Mouse (Mus musculus): Measurements from ENCODE around the gene Esrrg. TPM values are rescaled to one million over a fixed set of nuclear protein-coding genes. Genes with fewer than 3 reads are reported as not detected.

Esrrg gene
- total and polyA plus RNA-seq, 2 experiments from 2014 or later = 28.0 to 41.6 TPM

DNA sequence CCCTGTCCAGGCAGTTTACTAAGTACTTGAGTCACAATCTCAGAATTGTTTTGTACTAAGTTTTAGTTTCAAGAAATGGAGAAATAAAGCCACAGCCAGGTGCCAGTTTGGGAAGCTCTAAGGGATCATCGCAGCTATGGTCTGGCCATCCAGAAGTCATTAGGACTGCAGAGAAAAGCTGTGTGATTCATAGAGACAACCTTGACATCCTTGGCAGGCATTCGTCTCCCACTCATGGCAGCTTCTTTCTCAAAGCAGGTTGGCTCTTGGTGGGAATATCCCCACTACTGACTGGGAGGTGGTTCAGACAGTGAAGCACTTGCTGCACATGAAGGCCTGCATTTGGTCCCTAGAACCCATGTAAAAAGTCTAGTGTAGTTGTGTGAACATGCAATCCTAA lies 584.4 kb downstream of the Esrrg start:
- no peak for ATAC-seq
- Histone ChIP-seq H3K4me2 (ENCODE audit: low read depth, low read length) (no peak overlapping the region), H3K9ac (replicated peaks; ENCODE audit: low read length) (no peak overlapping the region), H3K4me3 (ENCODE audit: low read length) (no peak overlapping the region), H3K27ac (no peak overlapping the region), H3K36me3 (ENCODE audit: insufficient read depth, low read length) (no peaks in the 10 kb centered on the region), H3K27me3 (ENCODE audit: insufficient read depth, low read length) (no peaks in the 10 kb centered on the region), H3K9me3 (ENCODE audit: low read length) (no peaks in the 10 kb centered on the region), H3K4me1 (ENCODE audit: insufficient read depth, low read length) (no peaks in the 10 kb centered on the region)
- no peak for TF ChIP-seq CTCF (IDR thresholded peaks at IDR 0.05; ENCODE audit: low read depth)
- 91% methylated on average over 2 of the region's 2 CpGs for WGBS
- DNase-seq (ENCODE audit: low spot score) = no peak

DNA sequence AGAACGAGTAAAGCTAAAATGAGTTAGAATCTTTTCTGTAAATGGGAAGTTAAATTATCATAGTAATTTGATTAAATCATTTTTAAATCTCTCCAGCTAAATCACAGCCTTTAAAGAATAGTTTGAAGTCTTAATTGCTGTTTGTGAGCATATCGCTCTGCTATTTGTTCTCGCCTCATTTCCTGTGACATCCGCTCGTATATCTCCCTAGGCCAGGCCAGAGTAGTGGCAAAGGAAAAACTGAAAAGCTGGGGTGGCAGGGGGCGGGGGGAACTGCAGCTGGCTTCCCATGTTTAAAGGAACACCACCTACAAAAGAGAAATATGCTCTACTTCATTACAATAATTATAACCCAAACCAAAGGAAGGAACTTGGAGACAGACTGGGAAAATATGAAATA lies 598.8 kb downstream of the Esrrg start:
- no peak for TF ChIP-seq CTCF (IDR thresholded peaks at IDR 0.05; ENCODE audit: low read depth)
- H3K9me3 ChIP-seq (ENCODE audit: low read length) = no peaks in the 10 kb centered on the region
- no peak overlapping the region for H3K27ac ChIP-seq
- no peak overlapping the region for H3K4me3 ChIP-seq (ENCODE audit: low read length)
- H3K36me3 ChIP-seq (ENCODE audit: insufficient read depth, low read length) = no peaks in the 10 kb centered on the region
- DNase-seq (ENCODE audit: low spot score) = no peak
- H3K4me1 ChIP-seq (ENCODE audit: insufficient read depth, low read length) = no peaks in the 10 kb centered on the region
- WGBS = 63% methylated on average over 6 of the region's 6 CpGs
- no peak overlapping the region for H3K4me2 ChIP-seq (ENCODE audit: low read depth, low read length)
- no peaks in the 10 kb centered on the region for H3K27me3 ChIP-seq (ENCODE audit: insufficient read depth, low read length)
- no peak for ATAC-seq
- H3K9ac ChIP-seq (replicated peaks; ENCODE audit: low read length) = no peak overlapping the region

- H3K36me3 ChIP-seq (ENCODE audit: insufficient read depth, low read length) = no peaks in the 10 kb centered on the region
- no peak for ATAC-seq
- no peak overlapping the region for H3K4me2 ChIP-seq (ENCODE audit: low read depth, low read length)
- no peak overlapping the region for H3K4me3 ChIP-seq (ENCODE audit: low read length)
- WGBS = 95% methylated on average over 1 of the region's 1 CpGs
- no peaks in the 10 kb centered on the region for H3K9me3 ChIP-seq (ENCODE audit: low read length)
- TF ChIP-seq CTCF (IDR thresholded peaks at IDR 0.05; ENCODE audit: low read depth) = no peak
- no peak overlapping the region for H3K9ac ChIP-seq (replicated peaks; ENCODE audit: low read length)
- no peak overlapping the region for H3K27ac ChIP-seq
- no peak for DNase-seq (ENCODE audit: low spot score)
- no peaks in the 10 kb centered on the region for H3K27me3 ChIP-seq (ENCODE audit: insufficient read depth, low read length)
- no peaks in the 10 kb centered on the region for H3K4me1 ChIP-seq (ENCODE audit: insufficient read depth, low read length)
Measured at GRCm38 (mm10) chr1:188209025-188209424, 600.4 kb downstream of the Esrrg start.

DNA sequence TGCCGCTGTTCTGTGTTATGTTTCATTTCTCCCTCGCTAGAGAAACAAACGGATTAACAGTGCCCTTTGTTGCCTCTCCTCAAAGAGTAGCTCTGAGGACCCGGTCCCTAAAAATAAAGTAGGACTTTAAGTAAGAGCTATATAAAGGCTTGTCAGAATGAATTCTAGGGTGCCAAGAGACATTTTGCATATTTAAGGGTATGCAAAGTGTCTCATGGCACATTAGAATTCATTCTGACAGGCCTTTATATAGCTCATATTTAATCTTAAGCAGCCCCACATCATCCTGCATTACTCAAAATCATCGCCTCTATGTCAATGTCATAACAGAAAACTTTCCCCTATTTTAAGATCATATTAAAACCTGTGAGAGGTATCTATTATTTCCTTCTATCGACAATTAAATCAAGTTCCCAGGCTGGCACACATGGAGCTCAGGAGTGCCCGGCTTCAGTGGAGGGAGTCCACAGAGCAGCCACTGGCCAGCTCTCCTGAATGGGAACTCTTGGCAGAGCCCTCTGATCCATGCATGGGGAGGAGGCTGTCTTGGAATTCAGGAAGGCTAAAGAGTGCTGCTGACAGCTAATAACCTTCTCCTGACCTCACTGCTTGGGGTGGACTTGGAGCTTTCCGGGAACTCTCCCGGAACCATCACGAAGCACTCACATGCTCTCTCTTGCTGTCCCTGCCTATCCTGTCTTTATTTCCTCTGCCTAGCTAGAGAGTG lies 606.5 kb downstream of the Esrrg start:
- no peaks in the 10 kb centered on the region for H3K36me3 ChIP-seq (ENCODE audit: insufficient read depth, low read length)
- 56% methylated on average over 10 of the region's 10 CpGs for WGBS

GRCm38 (mm10) chr1:188221226-188221792 lies 612.7 kb downstream of the Esrrg start:
- 92% methylated on average over 4 of the region's 4 CpGs for WGBS
- no peak for DNase-seq (ENCODE audit: low spot score)
- H3K36me3 ChIP-seq (ENCODE audit: insufficient read depth, low read length) = no peaks in the 10 kb centered on the region
- H3K4me1 ChIP-seq (ENCODE audit: insufficient read depth, low read length) = no peaks in the 10 kb centered on the region
- no peaks in the 10 kb centered on the region for H3K27me3 ChIP-seq (ENCODE audit: insufficient read depth, low read length)
- no peak overlapping the region for H3K27ac ChIP-seq
- H3K4me3 ChIP-seq (ENCODE audit: low read length) = no peak overlapping the region
- no peak for ATAC-seq
- no peak for TF ChIP-seq CTCF (IDR thresholded peaks at IDR 0.05; ENCODE audit: low read depth)
- no peak overlapping the region for H3K9ac ChIP-seq (replicated peaks; ENCODE audit: low read length)
- H3K4me2 ChIP-seq (ENCODE audit: low read depth, low read length) = no peak overlapping the region
- no peaks in the 10 kb centered on the region for H3K9me3 ChIP-seq (ENCODE audit: low read length)

More for the DNA sequence above, 606.5 kb downstream of the Esrrg start:
- H3K27ac ChIP-seq = no peak overlapping the region
- H3K4me3 ChIP-seq (ENCODE audit: low read length) = no peak overlapping the region
- H3K9me3 ChIP-seq (ENCODE audit: low read length) = no peaks in the 10 kb centered on the region
- H3K9ac ChIP-seq (replicated peaks; ENCODE audit: low read length) = no peak overlapping the region
- no peaks in the 10 kb centered on the region for H3K4me1 ChIP-seq (ENCODE audit: insufficient read depth, low read length)
- ATAC-seq (no peak), DNase-seq (ENCODE audit: low spot score) (no peak)
- H3K27me3 ChIP-seq (ENCODE audit: insufficient read depth, low read length) = no peaks in the 10 kb centered on the region
- no peak for TF ChIP-seq CTCF (IDR thresholded peaks at IDR 0.05; ENCODE audit: low read depth)
- H3K4me2 ChIP-seq (ENCODE audit: low read depth, low read length) = no peak overlapping the region

DNA sequence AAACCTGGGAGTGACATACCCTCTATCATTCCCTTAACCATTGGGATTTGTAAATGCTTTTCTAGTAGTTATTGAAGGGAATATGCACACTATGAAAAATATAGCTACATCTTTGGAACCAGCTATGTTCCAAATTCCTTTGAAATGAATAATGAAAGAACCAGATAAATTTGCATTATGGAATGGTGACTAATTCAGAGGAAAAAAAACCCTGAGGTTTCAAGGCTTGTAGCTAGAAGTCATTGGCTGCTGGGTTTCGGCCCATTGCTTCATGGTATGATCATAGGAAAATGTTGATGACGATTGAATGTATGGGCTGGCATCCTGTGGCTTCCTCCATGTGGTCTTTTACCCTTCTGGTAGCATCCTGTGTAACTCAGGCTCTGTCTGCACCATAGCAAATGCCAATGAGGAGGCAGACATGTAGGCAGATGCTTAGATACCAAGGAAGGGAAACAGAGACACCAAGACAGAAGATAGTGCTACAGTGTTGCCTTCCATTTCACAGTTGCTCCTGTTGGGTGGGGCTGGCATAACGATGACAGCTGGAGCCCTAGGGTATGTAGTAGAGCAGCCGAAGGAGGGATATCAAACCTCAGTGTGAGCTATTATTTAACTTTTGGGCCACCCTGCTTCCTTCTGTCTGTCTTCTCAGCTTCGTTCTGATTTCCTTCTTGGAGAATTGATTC lies 624.6 kb downstream of the Esrrg start:
- H3K4me2 ChIP-seq (ENCODE audit: low read depth, low read length) = no peak overlapping the region
- no peak for ATAC-seq
- H3K36me3 ChIP-seq (ENCODE audit: insufficient read depth, low read length) = no peaks in the 10 kb centered on the region
- no peak for TF ChIP-seq CTCF (IDR thresholded peaks at IDR 0.05; ENCODE audit: low read depth)
- H3K4me3 ChIP-seq (ENCODE audit: low read length) = no peak overlapping the region
- no peaks in the 10 kb centered on the region for H3K27me3 ChIP-seq (ENCODE audit: insufficient read depth, low read length)
- 84% methylated on average over 5 of the region's 5 CpGs for WGBS
- no peak overlapping the region for H3K9ac ChIP-seq (replicated peaks; ENCODE audit: low read length)
- no peak overlapping the region for H3K27ac ChIP-seq
- H3K4me1 ChIP-seq (ENCODE audit: insufficient read depth, low read length) = no peaks in the 10 kb centered on the region
- no peaks in the 10 kb centered on the region for H3K9me3 ChIP-seq (ENCODE audit: low read length)
- no peak for DNase-seq (ENCODE audit: low spot score)

- H3K9ac ChIP-seq (replicated peaks; ENCODE audit: low read length) = no peak overlapping the region
- no peak overlapping the region for H3K4me3 ChIP-seq (ENCODE audit: low read length)
- no peak overlapping the region for H3K4me2 ChIP-seq (ENCODE audit: low read depth, low read length)
- no peaks in the 10 kb centered on the region for H3K27me3 ChIP-seq (ENCODE audit: insufficient read depth, low read length)
- no peak for ATAC-seq
- TF ChIP-seq CTCF (IDR thresholded peaks at IDR 0.05; ENCODE audit: low read depth) = no peak
- H3K4me1 ChIP-seq (ENCODE audit: insufficient read depth, low read length) = no peaks in the 10 kb centered on the region
- no peak overlapping the region for H3K27ac ChIP-seq
- no peak for DNase-seq (ENCODE audit: low spot score)
- no peaks in the 10 kb centered on the region for H3K36me3 ChIP-seq (ENCODE audit: insufficient read depth, low read length)
- no peaks in the 10 kb centered on the region for H3K9me3 ChIP-seq (ENCODE audit: low read length)
Measured at GRCm38 (mm10) chr1:188238636-188239035, 630.0 kb downstream of the Esrrg start.
